Mouse (Mus musculus) limb, embryonic 14.5 days (tissue): ENCODE results near the gene Ccnf. TPM values are rescaled to one million over a fixed set of nuclear protein-coding genes. Genes with fewer than 3 reads are reported as not detected.
A peak's percentile ranks its signal among the peaks of the same experiment; 100 is the strongest.

Experiments
- ATAC-seq: fragments of 200-750 bp; cut with Nextera tagmentation; 2 replicates; pipeline ENCODE4 v1.8.0; 2017; ENCODE audit warnings: low read depth, moderate number of reproducible peaks, moderate TSS enrichment; ENCODE audit not compliant: low FRiP score
- DNase-seq: peaks from one replicate; pipeline ENCODE4 v3.0.0-alpha.2; 2015; ENCODE audit warnings: low spot score
- H3K27ac ChIP-seq: fragments of 300-500 bp; sonication (generic); replicated peaks from 2 replicates; pipeline ENCODE4 v1.5.1; 2014; ENCODE audit warnings: low read depth, mild to moderate bottlenecking, low read length, moderate library complexity, mixed read lengths
- H3K27me3 ChIP-seq: fragments of 300-500 bp; sonication (generic); 2 replicates; pipeline ENCODE4 v1.6.1; 2014; ENCODE audit warnings: low read length, mixed read lengths; ENCODE audit not compliant: control insufficient read depth, insufficient read depth
- H3K36me3 ChIP-seq: fragments of 300-500 bp; sonication (generic); 2 replicates; pipeline ENCODE4 v1.6.1; 2014; ENCODE audit warnings: mild to moderate bottlenecking, low read length, moderate library complexity, mixed read lengths; ENCODE audit not compliant: control insufficient read depth, insufficient read depth
- H3K4me1 ChIP-seq: fragments of 300-500 bp; sonication (generic); 2 replicates; pipeline ENCODE4 v1.6.1; 2014; ENCODE audit warnings: antibody characterized with exemption, low read length, mixed read lengths; ENCODE audit not compliant: control insufficient read depth, insufficient read depth
- H3K4me2 ChIP-seq: fragments of 300-500 bp; sonication (generic); replicated peaks from 2 replicates; pipeline ENCODE4 v1.6.1; 2014; ENCODE audit warnings: low read depth, mild to moderate bottlenecking, low read length, moderate library complexity; ENCODE audit not compliant: severe bottlenecking
- H3K4me3 ChIP-seq: fragments of 300-500 bp; sonication (generic); replicated peaks from 2 replicates; pipeline ENCODE4 v1.5.1; 2014; ENCODE audit warnings: low read length
- H3K9ac ChIP-seq: fragments of 300-500 bp; sonication (generic); 2 replicates; pipeline ENCODE4 v1.6.1; 2014; ENCODE audit warnings: mild to moderate bottlenecking, low read depth, low read length, moderate library complexity; ENCODE audit not compliant: severe bottlenecking
- H3K9me3 ChIP-seq: fragments of 300-500 bp; sonication (generic); 2 replicates; pipeline ENCODE4 v1.6.1; 2016; ENCODE audit warnings: low read length; ENCODE audit not compliant: control insufficient read depth
- POLR2A ChIP-seq: fragments of 200-500 bp; IDR thresholded peaks from 2 replicates; pipeline ENCODE4 v1.8.0; 2012; ENCODE audit warnings: inconsistent platforms, mild to moderate bottlenecking, moderate library complexity, borderline replicate concordance; ENCODE audit not compliant: insufficient read depth, insufficient read length; ENCODE audit errors: extremely low read depth
- WGBS: fragments of 180-500 bp; shearing (Covaris S2); extraction: QIAGEN DNeasy Blood & Tissue Kit; methylation state at CpG from one replicate; pipeline ENCODE4 v1.1.7; 2014; 5-methylcytosine and 5-hydroxymethylcytosine counted together
- polyA plus RNA-seq, 2 experiments: library from polyadenylated mRNA; depleted of rRNA in 1 of 2; stranded (reverse) in 1 of 2; unstranded in 1 of 2; fragments of >200 nt; fragmentation: Nextera tagmentation in 1 of 2; extraction: Ambion mirVana in 1 of 2; gene quantifications; 2 replicates each; pipeline versions ENCODE4 v1.2.1 to v1.2.3; 2012 to 2014

Gene Ccnf
- polyA plus RNA-seq, 2 experiments, result 36.6 to 41.8 TPM

DNA sequence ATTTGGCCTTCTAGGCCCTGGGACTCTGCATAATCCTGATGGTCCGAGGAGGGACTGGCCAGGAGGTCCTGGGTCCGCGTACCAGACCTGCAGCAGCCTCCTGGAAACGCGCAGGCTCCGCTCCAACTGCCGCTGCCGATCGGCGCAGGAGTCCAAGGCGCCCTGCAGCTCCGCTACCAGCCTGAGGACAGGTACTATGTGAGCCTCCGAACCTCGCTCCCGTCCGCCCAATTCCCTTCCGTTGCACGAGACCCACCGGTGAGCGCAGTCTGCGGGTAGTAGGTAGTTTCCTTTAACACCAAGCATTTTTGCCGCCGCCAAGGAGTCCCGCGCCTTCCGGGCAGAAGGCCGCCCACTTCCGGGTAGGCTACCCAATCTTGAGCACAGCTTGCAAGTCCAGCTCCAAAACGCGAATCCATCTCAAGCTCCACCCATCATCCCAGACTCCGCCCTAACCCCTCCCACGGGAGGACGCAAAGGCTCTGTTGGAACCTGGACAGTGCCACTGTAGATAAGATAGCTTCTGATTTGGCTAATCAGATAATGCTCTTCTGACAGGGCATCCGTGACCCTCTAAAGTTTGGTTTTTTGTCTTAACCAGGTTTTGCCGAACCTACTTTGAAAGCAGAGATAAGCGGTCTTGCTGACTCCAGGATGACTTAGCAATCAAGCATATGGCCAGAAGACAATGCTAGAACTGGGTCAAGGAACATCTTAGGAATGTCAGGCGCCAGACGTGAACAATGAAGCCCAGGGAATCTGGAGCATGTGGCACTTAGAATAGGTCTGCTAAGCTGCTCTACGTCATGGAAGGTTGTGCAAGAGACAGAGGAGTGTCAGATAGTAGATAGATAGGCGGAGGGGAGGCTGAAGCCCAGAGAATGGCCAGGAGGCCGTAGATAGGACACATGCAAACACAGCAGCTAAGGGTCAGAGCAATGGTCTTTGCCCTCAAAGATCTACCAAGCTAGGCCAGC, 30.6 kb downstream of the Ccnf start, which contains the start of gene Tedc2:
Gene Tedc2 (minus strand): TSS at position 417 of the 977 bp plus-strand sequence.
- Histone ChIP-seq H3K27ac (no peak within 1 kb of the TSS), H3K4me2 (peak within 1 kb of the TSS; percentile 91), H3K9ac (peak within 1 kb of the TSS; percentile 68), H3K9me3 (no peaks in the 10 kb centered on the region), H3K36me3 (peaks cover 51% of the 10 kb centered on the region), H3K4me1 (peaks cover 13% of the 10 kb centered on the region), H3K4me3 (peak within 1 kb of the TSS; percentile 79), H3K27me3 (no peaks in the 10 kb centered on the region)
- TF ChIP-seq POLR2A, result 0 out of 2 replicates have a peak, but pooled peaks have one; percentile 34
- WGBS, result 5% methylated on average over 41 of the region's 41 CpGs
- DNase-seq, result peak; percentile 92
- ATAC-seq, result peak; percentile 93

DNA sequence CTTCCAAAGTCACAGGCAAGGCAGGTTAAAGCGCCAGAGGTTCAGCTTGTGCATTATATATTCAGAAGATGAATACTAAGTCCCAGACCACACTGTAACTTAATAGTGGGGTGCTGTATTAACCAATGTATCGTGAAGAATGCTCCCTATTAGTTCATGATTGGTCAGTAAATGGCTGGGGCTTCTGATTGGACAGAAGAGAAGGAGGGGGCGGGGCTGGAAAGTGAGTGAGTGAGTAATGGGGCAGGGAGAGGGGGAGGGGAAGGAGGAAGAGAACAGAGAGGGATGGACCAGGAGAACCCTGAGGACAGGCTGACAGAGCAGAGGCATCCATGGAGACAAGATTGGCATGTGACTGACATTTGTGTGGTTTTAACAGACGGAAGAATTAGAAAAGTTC, 34.4 kb downstream of the Ccnf start:
- Histone ChIP-seq H3K4me2 (no peak overlapping the region), H3K36me3 (peaks cover 31% of the 10 kb centered on the region), H3K27ac (no peak overlapping the region), H3K27me3 (no peaks in the 10 kb centered on the region), H3K9ac (no peak overlapping the region), H3K4me3 (no peak overlapping the region), H3K4me1 (peaks cover 13% of the 10 kb centered on the region), H3K9me3 (no peaks in the 10 kb centered on the region)
- no peak for DNase-seq
- no peak for ATAC-seq
- TF ChIP-seq POLR2A, result no peak
- 71% methylated on average over 4 of the region's 4 CpGs for WGBS

DNA sequence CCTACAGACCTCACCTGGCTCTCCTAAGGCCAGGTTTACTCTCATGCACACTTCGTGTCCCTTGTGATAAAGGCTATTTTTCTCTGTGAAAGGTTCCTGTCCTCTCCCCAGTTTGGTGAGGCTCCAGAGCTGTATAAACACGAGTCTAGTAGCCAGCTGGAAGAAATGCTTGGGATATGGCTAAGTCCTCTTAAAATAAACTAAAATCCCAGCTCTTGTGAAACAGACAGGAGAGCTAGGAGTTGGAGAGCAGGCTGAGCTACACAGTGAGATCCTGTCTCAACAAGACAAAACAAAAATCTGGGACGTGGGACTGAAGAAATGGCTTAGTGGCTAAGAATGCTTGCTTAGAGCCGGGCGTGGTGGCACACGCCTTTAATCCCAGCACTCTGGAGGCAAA, 38.1 kb downstream of the Ccnf start:
- Histone ChIP-seq H3K4me1 (peaks cover 26% of the 10 kb centered on the region), H3K9me3 (no peaks in the 10 kb centered on the region), H3K4me2 (no peak overlapping the region), H3K27ac (no peak overlapping the region), H3K9ac (no peak overlapping the region), H3K36me3 (peaks cover 27% of the 10 kb centered on the region), H3K27me3 (no peaks in the 10 kb centered on the region), H3K4me3 (no peak overlapping the region)
- 73% methylated on average over 6 of the region's 6 CpGs for WGBS
- DNase-seq, result no peak
- no peak for ATAC-seq
- TF ChIP-seq POLR2A, result no peak

DNA sequence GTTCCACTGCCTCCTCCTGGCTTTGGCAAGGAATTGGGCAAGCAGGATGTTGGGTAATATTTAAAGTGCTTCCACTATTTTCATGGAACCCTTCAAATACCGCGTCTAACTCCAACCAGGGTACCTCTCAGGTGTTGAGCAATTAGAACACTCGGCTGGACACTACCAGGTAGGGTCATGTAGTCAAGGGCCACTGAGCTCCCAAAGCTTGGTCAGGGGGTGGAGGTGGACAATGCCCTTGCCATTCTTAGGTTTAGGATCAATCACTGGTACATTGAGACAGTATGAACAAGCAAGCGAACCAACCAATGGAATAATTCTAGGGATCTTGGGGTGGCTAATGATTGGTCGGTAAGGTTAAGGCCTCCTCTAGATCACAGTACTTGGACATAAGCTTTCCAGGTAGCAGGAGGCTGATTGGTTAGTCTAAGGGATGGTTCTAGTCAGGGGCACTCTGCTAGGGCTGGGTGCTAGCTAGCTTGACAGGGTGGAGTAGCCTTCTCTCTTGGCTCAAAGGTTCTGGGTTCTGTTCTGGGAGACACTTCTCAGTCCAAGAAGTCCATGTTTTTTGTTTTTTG, 38.8 kb downstream of the Ccnf start:
- Histone ChIP-seq H3K4me2 (peak overlapping the region; percentile 78), H3K9ac (no peak overlapping the region), H3K36me3 (peaks cover 21% of the 10 kb centered on the region), H3K4me3 (peak overlapping the region; percentile 45), H3K27ac (peak overlapping the region; percentile 90; the same call in 1 of the 2 replicates), H3K9me3 (no peaks in the 10 kb centered on the region), H3K27me3 (no peaks in the 10 kb centered on the region), H3K4me1 (peaks cover 33% of the 10 kb centered on the region)
- DNase-seq, result no peak
- WGBS, result 32% methylated on average over 5 of the region's 5 CpGs
- no peak for ATAC-seq
- TF ChIP-seq POLR2A, result no peak

DNA sequence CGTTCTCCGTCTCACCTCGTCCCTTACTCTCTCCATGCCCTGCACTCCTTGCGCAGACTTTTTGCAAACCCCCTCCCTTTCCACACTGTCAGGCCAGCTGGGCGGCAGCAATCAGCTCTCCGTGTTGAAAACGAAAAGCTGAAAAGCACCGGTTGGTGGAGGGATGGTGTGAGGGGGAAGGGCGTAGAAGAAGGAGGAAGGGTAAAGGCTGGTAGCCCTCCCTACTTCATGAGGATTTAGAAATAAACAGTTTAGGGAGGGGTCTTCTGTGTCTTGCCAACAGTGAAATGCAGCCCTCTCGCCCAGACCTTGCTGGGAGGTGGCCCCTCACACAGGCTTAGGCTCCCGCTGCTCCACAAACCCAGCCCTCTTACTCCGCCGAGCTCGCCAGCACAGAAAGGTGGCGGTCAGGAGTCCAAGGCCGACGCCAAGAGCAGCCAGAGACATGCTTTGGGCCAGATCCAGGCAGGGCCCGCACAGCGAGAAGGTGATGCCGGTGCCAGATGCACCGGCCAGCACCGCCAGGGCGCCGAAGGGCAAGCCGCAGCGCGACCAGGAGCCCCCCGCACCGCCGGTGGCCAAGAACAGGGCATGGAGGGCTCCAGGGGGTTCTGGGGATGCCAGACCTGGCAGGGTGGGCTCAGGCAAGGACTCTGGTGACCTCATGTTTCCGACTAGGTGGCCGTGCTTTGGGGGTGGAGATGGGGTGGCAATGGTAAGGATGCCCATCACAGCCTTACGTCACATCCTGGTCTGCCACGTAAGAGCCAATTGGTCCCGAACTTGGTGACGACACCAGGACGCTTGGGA, 39.4 kb downstream of the Ccnf start:
- Histone ChIP-seq H3K36me3 (peaks cover 18% of the 10 kb centered on the region), H3K4me2 (peak overlapping the region; percentile 78), H3K27me3 (no peaks in the 10 kb centered on the region), H3K4me1 (peaks cover 40% of the 10 kb centered on the region), H3K9me3 (no peaks in the 10 kb centered on the region), H3K4me3 (peak overlapping the region; percentile 45), H3K9ac (peak overlapping the region; percentile 67), H3K27ac (peak overlapping the region; percentile 90)
- 0 out of 2 replicates have a peak, but pooled peaks have one; percentile 12 for TF ChIP-seq POLR2A
- DNase-seq, result peak; percentile 70
- ATAC-seq, result peak; percentile 5; the same call in 1 of the 2 replicates
- WGBS, result 2% methylated on average over 37 of the region's 37 CpGs
